Mouse (Mus musculus): ENCODE measurements around the gene Pard6a. TPM values are rescaled to one million over a fixed set of nuclear protein-coding genes. Genes with fewer than 3 reads are reported as not detected.

Gene Pard6a
- total and polyA plus RNA-seq, 3 experiments = 3.6 to 19.6 (median 6.6) TPM

DNA sequence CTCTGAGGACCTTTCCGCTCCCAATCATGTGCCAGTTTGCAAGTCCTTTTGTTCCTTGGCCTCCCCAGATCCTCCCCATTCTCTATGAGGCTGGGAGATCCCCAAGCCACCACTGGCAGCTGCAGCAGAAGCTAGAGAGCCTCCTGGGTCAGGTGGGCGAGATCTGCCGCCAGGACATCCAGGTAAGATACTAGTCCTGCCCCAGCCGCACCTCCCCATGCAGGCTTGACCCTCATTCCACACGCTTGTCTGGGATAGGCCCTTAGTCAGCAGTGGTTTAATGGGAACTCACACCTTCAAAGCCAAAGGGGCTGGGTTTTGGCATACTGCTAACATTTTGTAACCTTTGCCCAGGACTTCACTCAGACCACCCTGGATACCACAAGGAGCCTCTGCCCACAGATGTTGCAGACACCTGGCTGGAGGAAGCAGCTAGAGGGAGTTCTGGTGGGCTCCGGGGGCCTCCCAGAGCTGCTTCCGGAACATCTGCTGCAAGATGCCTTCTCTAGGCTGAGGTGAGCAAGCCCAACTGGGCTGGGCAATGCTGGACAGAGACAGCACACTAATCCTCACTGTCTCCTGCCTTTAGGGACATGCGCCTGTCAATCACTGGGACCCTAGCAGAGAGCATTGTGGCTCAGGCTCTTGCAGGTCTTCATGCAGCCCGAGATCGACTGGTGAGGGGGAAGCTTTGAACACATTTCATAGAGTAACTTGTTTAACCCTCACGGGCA lies 8.3 kb upstream of the Pard6a start:
- H3K27me3 ChIP-seq (ENCODE audit: insufficient read depth, low read length) = peaks cover 34% of the 10 kb centered on the region
- TF ChIP-seq GATA2 (IDR thresholded peaks at IDR 0.05; ENCODE audit: borderline replicate concordance, low read depth, low read length) (no peak), POLR2AphosphoS5 (IDR thresholded peaks at IDR 0.05; ENCODE audit: insufficient replicate concordance, low read depth, low read length) (no peak), TAL1 (conservative IDR thresholded peaks at IDR 0.05; ENCODE audit: low read depth, low read length) (no peak), CTCF (IDR thresholded peaks at IDR 0.05; ENCODE audit: low read depth, low read length) (no peak), GATA1 (IDR thresholded peaks at IDR 0.05; ENCODE audit: borderline replicate concordance, low read length) (no peak)
- peaks cover 32% of the 10 kb centered on the region for H3K36me3 ChIP-seq (replicated peaks)
- DNase-seq (ENCODE audit: low spot score) (no peak), ATAC-seq (ENCODE audit: extremely low read depth, insufficient number of reproducible peaks, low FRiP score, poor library complexity, severe bottlenecking) (no peak)
- H3K9me3 ChIP-seq (replicated peaks) = no peaks in the 10 kb centered on the region
- peaks cover 19% of the 10 kb centered on the region for H3K4me1 ChIP-seq (ENCODE audit: insufficient read depth, low read depth, low read length)
- no peak overlapping the region for H3K4me3 ChIP-seq (ENCODE audit: low read depth, low read length)

- H3K27me3 ChIP-seq (ENCODE audit: insufficient read depth, low read length) = peaks cover 31% of the 10 kb centered on the region
- no peaks in the 10 kb centered on the region for H3K9me3 ChIP-seq (replicated peaks)
- no peak for ATAC-seq (ENCODE audit: extremely low read depth, insufficient number of reproducible peaks, low FRiP score, poor library complexity, severe bottlenecking)
- peaks cover 17% of the 10 kb centered on the region for H3K4me1 ChIP-seq (ENCODE audit: insufficient read depth, low read depth, low read length)
- DNase-seq (ENCODE audit: low spot score) = peak; percentile 47
- no peak for TF ChIP-seq GATA2 (IDR thresholded peaks at IDR 0.05; ENCODE audit: borderline replicate concordance, low read depth, low read length)
- no peak for TF ChIP-seq POLR2AphosphoS5 (IDR thresholded peaks at IDR 0.05; ENCODE audit: insufficient replicate concordance, low read depth, low read length)
- no peak for TF ChIP-seq GATA1 (IDR thresholded peaks at IDR 0.05; ENCODE audit: borderline replicate concordance, low read length)
- TF ChIP-seq TAL1 (conservative IDR thresholded peaks at IDR 0.05; ENCODE audit: low read depth, low read length) = no peak
- TF ChIP-seq CTCF (IDR thresholded peaks at IDR 0.05; ENCODE audit: low read depth, low read length) = no peak
- peak overlapping the region; percentile 58; the same call in 1 of the 2 replicates for H3K4me3 ChIP-seq (ENCODE audit: low read depth, low read length)
- peaks cover 43% of the 10 kb centered on the region for H3K36me3 ChIP-seq (replicated peaks)
Observed at GRCm38 (mm10) chr8:105693648-105694047, 7.3 kb upstream of the Pard6a start.

DNA sequence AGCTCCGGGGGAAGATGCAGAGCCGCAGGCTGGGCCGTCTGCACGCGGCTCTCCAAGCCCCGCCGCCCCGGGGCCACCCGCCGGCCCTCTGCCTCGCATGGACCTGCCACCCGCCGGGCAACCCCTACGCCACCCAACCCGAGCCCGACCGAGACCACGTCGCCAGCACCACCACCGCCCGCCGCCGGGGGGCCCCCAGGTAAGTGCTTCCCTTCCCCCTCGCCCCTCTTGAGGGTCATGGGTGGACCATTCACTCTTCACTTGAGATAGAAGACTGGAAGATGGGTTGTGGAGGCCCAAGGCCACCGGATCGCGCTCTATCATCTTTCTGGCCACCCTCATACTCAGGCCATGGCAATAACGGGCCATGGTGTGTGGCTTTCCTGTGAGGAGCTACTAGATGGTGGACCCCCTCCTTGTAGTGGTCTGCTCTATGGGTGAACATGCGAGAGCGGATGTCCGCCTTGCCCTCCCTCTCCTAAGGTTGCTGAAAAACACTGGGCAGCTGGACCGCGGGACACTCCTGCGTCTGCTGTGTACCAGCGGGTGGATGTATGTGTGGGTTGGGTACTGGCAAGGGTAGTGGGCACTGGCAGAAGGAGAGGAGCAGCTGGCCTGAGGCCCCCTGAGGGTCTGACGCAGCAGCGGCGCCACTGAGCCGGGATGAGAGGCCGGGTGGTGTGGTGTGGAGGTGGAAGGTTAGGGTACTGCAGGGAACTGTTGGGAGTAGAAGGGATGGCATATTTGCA lies 6.7 kb upstream of the Pard6a start:
- H3K27me3 ChIP-seq (ENCODE audit: insufficient read depth, low read length) = peaks cover 28% of the 10 kb centered on the region
- peak overlapping the region; percentile 58; the same call in 1 of the 2 replicates for H3K4me3 ChIP-seq (ENCODE audit: low read depth, low read length)
- no peaks in the 10 kb centered on the region for H3K9me3 ChIP-seq (replicated peaks)
- H3K36me3 ChIP-seq (replicated peaks) = peaks cover 48% of the 10 kb centered on the region
- peaks cover 17% of the 10 kb centered on the region for H3K4me1 ChIP-seq (ENCODE audit: insufficient read depth, low read depth, low read length)
- TF ChIP-seq GATA2 (IDR thresholded peaks at IDR 0.05; ENCODE audit: borderline replicate concordance, low read depth, low read length) (no peak), POLR2AphosphoS5 (IDR thresholded peaks at IDR 0.05; ENCODE audit: insufficient replicate concordance, low read depth, low read length) (no peak), GATA1 (IDR thresholded peaks at IDR 0.05; ENCODE audit: borderline replicate concordance, low read length) (no peak), CTCF (IDR thresholded peaks at IDR 0.05; ENCODE audit: low read depth, low read length) (no peak), TAL1 (conservative IDR thresholded peaks at IDR 0.05; ENCODE audit: low read depth, low read length) (no peak)
- DNase-seq (ENCODE audit: low spot score) (no peak), ATAC-seq (ENCODE audit: extremely low read depth, insufficient number of reproducible peaks, low FRiP score, poor library complexity, severe bottlenecking) (no peak)

DNA sequence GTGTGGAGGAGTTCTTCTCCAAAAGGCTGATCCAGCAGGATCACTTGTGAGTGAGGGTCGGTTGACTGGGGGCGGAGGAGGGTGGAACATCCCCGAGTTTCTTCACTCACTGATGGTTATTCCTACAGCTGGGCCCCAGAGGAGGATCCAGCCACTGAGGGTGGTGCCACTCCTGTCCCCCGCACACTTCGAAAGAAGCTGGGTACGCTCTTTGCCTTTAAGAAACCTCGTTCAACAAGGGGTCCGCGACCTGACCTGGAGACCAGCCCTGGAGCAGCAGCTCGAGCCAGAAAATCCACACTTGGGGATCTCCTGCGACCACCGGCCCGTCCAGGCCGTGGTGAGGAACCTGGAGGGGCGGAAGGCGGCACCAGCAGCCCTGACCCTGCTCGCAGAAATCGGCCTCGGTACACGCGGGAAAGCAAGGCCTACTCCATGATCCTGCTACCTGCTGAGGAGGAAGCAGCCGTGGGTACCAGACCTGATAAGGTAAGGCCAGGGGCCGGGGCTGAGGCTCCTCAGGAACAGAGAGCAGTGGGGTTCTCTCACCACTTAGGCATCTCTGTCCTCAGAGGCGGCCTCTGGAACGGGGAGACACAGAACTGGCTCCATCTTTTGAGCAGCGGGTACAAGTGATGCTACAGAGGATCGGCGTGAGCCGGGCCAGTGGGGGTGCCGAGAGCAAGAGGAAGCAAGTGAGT lies 5.7 kb upstream of the Pard6a start:
- no peak for ATAC-seq (ENCODE audit: extremely low read depth, insufficient number of reproducible peaks, low FRiP score, poor library complexity, severe bottlenecking)
- H3K4me1 ChIP-seq (ENCODE audit: insufficient read depth, low read depth, low read length) = peaks cover 27% of the 10 kb centered on the region
- H3K36me3 ChIP-seq (replicated peaks) = peaks cover 58% of the 10 kb centered on the region
- H3K4me3 ChIP-seq (ENCODE audit: low read depth, low read length) = no peak overlapping the region
- no peaks in the 10 kb centered on the region for H3K9me3 ChIP-seq (replicated peaks)
- TF ChIP-seq CTCF (IDR thresholded peaks at IDR 0.05; ENCODE audit: low read depth, low read length) (no peak), GATA2 (IDR thresholded peaks at IDR 0.05; ENCODE audit: borderline replicate concordance, low read depth, low read length) (no peak), POLR2AphosphoS5 (IDR thresholded peaks at IDR 0.05; ENCODE audit: insufficient replicate concordance, low read depth, low read length) (no peak), GATA1 (IDR thresholded peaks at IDR 0.05; ENCODE audit: borderline replicate concordance, low read length) (no peak), TAL1 (conservative IDR thresholded peaks at IDR 0.05; ENCODE audit: low read depth, low read length) (no peak)
- DNase-seq (ENCODE audit: low spot score) = no peak
- peaks cover 21% of the 10 kb centered on the region for H3K27me3 ChIP-seq (ENCODE audit: insufficient read depth, low read length)

GRCm38 (mm10) chr8:105697196-105697780 lies 3.7 kb upstream of the Pard6a start:
- Histone ChIP-seq H3K36me3 (replicated peaks) (peaks cover 64% of the 10 kb centered on the region), H3K4me1 (ENCODE audit: insufficient read depth, low read depth, low read length) (peaks cover 40% of the 10 kb centered on the region), H3K4me3 (ENCODE audit: low read depth, low read length) (no peak overlapping the region), H3K27me3 (ENCODE audit: insufficient read depth, low read length) (peaks cover 9% of the 10 kb centered on the region), H3K9me3 (replicated peaks) (no peaks in the 10 kb centered on the region)
- TF ChIP-seq TAL1 (conservative IDR thresholded peaks at IDR 0.05; ENCODE audit: low read depth, low read length) (no peak), POLR2AphosphoS5 (IDR thresholded peaks at IDR 0.05; ENCODE audit: insufficient replicate concordance, low read depth, low read length) (no peak), GATA1 (IDR thresholded peaks at IDR 0.05; ENCODE audit: borderline replicate concordance, low read length) (no peak), CTCF (IDR thresholded peaks at IDR 0.05; ENCODE audit: low read depth, low read length) (no peak), GATA2 (IDR thresholded peaks at IDR 0.05; ENCODE audit: borderline replicate concordance, low read depth, low read length) (no peak)
- ATAC-seq (ENCODE audit: extremely low read depth, insufficient number of reproducible peaks, low FRiP score, poor library complexity, severe bottlenecking) (no peak), DNase-seq (ENCODE audit: low spot score) (no peak)

All from G1E (cell line).